Mouse (Mus musculus): ENCODE measurements around the gene Nos1ap. TPM values are rescaled to one million over a fixed set of nuclear protein-coding genes. Genes with fewer than 3 reads are reported as not detected.

Nos1ap gene
- total RNA-seq, 1 experiment from 2014 or later, result 3.3 TPM

DNA sequence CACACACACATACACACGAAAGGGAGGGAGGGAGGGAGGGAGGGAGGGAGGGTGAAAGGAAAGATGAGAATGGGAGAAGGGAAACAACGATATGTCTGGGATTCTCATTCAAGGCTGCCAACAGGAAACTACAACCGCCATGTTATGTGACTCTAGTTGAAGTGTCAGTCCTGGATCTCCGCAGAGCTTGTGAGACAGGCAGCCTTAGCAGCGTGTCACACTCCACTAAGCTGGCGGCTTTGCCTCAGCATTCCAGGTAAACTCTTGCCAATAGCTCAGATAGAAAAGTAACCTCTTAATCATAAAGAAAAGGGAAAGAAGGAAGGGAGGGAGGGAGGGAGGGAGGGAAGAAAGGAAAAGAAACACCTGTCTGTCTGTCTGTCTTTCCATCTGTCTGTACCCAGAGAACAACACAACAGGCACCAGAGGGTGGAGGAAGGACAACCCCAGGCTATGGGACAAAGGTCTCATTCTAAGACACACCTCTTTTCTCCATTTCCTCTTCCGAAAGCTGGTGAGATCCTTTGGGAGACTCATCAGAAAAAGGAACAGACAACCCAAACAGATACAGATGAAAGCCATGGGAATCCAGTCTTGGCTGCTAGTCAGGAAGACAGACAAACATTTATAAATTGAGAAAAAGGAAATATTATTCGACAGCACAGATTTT, 107.3 kb downstream of the Nos1ap start:
- ATAC-seq (ENCODE audit: extremely low read depth, insufficient number of reproducible peaks, low FRiP score, poor library complexity, severe bottlenecking), result no peak

DNA sequence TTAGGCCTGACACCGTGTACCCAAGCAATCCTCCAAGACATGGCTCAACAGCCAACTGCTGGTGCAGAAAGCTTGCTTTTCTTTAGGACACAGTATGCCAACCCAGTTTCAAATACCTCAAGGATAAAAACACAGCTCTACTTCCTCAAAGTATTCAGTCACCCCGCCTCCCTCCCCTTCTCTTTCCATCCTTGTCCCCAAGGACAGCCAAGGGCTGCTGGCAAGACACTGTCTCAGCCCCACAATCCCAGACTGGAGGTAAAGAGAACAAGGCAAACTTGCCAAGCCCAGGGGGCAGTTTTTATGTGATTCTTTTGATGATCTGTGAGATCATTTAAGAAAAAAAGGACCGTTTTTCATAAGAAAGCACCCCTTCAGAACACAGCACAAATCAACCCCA, 108.6 kb downstream of the Nos1ap start:
- ATAC-seq (ENCODE audit: extremely low read depth, insufficient number of reproducible peaks, low FRiP score, poor library complexity, severe bottlenecking), result no peak

DNA sequence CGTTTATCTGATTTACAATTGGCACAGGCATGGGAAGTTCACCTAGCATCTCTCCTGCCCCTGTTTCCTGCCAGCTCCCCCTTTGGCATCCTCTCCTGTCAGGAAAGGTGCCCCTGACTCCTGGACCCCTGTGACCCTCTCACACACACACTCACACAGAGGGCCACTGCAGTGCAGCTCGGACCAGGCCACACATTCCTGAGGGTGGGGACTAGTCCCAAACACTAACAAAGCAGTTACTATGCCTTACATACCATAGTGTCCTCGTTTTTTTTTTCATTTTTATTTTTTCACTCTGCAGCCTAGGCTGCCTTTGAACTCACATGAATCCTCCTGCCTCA, 110.2 kb downstream of the Nos1ap start:
- ATAC-seq (ENCODE audit: extremely low read depth, insufficient number of reproducible peaks, low FRiP score, poor library complexity, severe bottlenecking), result no peak

DNA sequence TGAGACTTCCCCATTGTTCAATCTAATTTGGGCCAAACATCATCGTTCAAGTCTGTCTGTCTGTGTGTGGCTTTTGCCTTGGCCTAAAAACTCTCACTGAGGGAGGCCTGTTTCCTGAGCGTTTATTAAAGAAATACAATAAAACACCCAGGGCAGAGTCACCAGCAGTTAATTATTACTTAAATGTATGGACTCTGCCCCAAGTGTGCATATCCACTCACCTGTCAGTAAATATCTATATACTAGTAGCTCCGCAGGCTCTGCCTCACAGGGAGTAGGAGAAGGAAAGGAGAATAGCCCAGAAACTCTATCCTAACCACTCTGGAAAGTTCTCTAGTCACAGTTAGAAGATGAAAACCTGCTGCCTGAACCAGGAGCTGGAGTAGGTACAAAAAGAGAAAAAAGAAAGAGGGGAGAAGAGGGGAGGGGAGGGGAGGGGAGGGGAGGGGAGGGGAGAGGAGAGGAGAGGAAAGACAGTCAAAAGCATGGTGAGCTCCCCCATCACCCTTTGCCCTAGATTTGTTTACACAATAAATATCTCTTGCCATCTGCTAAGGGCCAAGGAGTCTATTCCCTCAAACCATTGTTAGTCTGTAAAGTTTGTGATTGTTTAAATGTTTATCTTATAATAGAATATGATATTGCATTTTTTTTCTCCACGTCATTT, 110.7 kb downstream of the Nos1ap start:
- no peak for ATAC-seq (ENCODE audit: extremely low read depth, insufficient number of reproducible peaks, low FRiP score, poor library complexity, severe bottlenecking)

DNA sequence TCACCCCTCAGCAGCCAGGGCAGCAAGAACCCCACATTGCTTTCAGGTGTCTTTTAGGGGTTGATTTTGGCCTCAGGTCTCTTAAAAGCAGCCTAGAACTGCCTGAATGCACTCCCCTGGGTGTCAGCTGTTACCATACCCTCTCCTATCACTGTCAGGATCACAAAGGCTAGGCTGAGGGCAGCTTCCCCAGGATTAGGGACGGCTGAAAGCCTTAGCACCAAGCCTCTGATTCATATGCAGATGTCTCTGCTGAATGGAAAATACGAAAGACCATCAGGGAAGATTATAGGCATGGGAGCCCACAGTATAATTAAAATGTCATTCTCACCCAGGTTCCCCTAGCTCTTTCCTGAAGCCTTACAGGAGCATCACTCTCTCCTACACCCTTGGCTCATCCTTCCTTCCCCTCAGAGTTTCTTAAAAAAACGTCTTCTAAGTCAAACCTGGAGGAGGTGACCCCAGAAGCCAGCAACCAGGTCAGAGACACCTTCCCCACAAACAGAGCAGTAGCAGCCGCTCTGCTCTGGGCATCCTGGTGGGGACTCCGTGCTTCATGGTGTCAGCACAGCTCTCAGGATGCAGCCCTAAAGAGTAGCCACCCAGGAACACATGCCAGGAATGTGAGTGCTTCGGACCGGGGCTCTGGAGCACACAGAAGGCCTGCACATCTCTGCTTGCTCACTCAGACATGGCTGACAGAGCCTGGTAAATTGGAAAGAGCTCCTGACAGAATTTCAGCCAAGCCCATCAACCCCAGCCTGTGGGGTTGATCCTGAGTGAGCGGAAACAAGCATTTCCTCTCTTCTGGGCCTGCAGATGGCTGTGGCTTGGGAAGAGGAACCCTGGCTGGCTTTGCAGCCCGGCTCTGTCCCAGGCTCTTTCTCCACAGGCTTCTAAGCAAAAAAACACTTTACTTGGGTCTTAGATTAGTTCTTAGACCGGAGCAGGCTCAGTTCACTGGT, 111.7 kb downstream of the Nos1ap start:
- ATAC-seq (ENCODE audit: extremely low read depth, insufficient number of reproducible peaks, low FRiP score, poor library complexity, severe bottlenecking), result no peak

DNA sequence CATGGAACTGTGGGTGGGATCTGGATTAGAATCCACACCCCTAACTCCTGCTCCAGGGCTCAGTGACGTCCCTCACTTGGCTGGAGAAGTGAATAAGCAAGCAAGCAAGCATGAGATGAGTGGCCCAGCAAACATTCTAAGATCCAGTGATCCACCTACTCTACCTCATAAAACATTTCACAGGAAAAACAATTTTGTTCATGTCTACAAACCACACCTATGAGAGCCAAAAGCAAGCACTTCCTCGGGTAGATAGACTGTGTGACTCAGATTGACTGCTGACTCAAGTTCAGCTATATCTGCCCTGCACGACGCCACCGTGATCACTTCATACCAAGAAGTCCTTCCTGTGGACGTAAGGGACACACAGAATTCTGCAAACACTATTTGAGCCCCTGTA, 116.2 kb downstream of the Nos1ap start:
- ATAC-seq (ENCODE audit: extremely low read depth, insufficient number of reproducible peaks, low FRiP score, poor library complexity, severe bottlenecking), result no peak

DNA sequence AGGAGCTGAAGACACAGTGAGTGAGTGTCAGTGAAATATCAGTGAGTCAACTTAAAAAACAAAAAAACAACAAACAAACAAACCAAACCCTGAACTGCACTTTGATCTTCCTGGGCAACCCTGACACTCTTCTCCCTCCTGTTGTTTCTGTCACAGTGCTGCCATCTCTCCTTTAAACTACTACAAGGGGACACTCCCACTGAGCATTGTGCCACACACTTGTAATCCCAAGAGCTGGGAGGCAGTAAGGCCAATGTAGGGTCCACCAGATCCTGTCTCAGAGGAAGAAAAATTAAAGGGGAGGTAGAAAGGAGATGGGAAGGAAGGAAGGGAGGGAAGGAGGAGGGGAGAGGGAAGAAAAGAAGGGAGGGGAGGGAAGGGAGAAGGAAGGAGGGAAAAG, 116.8 kb downstream of the Nos1ap start:
- no peak for ATAC-seq (ENCODE audit: extremely low read depth, insufficient number of reproducible peaks, low FRiP score, poor library complexity, severe bottlenecking)

DNA sequence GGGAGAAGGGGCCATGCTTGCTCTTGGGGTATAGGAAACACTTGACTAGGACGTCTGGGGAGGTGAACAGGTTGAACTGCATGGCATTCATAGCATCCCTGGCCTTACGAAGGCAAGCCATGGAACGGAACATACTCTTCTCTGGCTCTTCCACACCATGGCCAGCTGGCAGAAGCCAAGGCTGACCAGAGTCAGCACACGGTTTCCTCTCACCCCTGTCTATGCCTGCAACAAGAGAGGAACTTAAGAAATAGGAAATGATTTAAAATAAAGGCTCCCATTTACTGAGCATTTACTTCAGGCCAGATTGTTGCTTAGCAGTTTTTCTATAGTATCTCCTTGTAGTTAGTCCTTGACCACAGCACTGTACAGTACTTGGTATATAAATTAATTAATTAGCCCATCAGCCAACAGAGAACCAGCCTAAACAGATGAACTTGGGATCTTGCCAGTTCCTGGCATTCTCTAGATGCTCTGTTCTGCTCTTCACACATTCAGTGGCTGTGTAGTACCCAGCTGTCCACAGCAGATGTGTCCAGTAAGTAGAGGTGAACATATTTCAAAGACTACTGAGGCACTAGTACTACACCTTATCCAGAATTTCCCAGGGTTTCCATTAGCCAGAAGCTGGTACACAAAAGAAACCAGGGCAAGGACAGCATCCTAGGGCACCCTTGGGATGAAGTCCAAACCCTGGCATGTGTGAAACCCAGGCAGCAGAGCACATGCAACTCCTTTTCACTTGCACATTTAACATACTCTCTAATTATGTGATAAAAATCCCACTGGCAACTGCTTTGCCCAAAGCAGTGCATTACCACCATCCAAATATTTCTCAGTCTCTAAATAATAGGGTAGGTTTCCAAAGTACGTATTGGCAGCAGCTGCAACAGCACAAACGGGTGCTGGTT, 123.3 kb downstream of the Nos1ap start:
- no peak for ATAC-seq (ENCODE audit: extremely low read depth, insufficient number of reproducible peaks, low FRiP score, poor library complexity, severe bottlenecking)

DNA sequence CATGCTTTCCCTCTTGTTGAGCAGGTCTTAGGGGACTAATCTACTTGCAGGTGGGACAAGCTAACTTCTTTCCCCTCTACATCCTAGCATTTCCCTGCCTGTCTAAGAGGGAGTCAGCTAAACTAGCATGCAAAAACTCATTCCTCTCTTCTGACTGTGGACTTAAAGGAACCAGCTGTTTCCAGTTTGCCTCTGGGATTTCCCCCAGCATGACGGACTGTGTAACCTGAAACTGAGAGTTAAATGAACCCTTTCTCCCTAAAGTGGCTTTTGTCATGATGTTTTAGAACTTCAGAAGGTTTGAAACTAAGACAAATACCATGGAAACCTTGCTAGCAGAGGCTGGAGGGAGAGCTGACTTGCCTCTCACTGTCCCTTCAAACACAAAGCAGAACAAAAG, 127.5 kb downstream of the Nos1ap start:
- ATAC-seq (ENCODE audit: extremely low read depth, insufficient number of reproducible peaks, low FRiP score, poor library complexity, severe bottlenecking), result no peak

DNA sequence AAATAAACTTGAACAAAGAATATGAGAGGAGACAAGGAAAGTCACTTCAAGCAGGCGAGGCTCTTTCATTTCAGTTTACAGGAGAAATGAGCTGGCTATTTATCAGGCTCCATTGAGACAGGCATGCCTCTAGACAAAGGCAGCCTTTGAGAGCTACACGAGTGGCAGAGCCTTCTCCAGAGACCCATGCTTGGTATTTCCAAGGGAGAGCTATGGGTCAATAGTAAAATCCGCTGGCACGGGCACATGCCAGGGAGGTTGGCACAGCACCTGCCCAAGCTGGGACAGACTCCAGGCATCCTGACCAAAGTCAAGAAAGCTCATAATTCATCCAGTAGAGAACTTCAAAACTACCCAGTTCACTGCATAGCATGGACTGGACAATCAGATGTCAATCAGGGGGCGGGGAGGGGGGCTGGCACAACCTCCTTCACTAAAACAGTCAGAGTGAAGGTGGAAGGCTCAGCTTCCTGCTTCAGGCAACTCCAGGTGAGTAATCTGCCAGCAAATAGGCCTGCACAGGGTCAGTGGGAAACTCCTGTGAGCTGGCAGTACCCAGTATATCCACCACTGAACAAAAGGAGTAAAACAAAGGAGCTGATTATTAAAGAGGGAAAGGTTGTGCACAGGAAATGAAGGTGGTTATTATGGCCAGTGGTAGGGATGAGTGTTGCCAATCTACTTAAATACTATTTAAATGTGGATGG, 129.6 kb downstream of the Nos1ap start:
- no peak for ATAC-seq (ENCODE audit: extremely low read depth, insufficient number of reproducible peaks, low FRiP score, poor library complexity, severe bottlenecking)

DNA sequence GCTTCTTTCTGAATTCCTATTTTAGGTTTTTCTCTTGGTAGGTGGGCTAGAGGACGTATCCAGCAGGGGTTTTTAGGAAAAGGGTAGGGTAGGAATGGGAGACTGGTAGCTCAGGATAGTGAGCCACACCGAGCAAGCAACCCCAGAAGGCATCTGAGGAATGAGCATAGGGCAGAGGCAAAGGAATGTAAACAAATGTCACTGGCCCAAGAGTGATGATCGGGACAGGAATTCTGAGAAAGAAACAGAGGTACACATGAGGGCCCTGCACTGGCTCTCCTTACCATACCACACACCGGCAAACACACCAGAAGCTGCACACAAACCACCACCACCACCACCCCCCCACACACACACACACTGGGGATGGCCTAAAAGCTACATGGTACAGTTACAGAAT, 132.0 kb downstream of the Nos1ap start:
- no peak for ATAC-seq (ENCODE audit: extremely low read depth, insufficient number of reproducible peaks, low FRiP score, poor library complexity, severe bottlenecking)

DNA sequence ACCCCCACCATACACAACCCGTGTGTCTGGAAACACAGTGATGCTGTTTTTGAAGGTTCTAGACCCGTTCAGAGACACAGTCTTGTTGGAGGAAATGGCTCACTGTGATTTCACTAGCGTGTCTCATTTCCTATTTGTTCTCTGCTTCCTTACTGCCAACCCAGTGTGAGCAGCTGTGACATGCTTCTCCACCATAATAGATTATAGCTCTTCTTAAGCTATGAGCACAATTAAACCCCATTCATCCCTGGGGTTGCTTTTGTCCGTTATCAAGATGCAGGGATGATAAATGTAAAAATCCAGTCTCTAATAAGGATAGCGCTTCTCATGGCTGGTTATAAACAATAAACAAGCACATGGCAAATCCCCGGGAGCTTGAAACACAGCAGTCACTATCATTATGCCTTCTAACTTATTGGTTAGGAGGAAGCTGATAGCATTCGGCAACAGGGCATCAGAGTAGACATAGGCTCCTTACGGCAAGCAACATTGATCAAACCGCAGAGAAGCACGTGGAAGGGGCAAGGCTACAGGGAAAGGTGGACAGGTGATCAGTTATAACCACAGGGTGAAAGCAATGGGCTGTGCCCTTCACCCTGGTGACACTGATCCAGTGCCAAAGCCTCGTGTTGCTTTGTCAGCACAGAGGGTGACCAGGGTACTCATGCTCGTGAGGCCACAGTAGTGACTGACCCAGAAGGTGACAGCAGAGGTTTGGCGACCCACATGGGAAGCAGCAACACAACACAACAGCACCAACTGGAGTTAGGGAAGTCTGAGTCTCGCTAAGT, 133.6 kb downstream of the Nos1ap start:
- no peak for ATAC-seq (ENCODE audit: extremely low read depth, insufficient number of reproducible peaks, low FRiP score, poor library complexity, severe bottlenecking)

DNA sequence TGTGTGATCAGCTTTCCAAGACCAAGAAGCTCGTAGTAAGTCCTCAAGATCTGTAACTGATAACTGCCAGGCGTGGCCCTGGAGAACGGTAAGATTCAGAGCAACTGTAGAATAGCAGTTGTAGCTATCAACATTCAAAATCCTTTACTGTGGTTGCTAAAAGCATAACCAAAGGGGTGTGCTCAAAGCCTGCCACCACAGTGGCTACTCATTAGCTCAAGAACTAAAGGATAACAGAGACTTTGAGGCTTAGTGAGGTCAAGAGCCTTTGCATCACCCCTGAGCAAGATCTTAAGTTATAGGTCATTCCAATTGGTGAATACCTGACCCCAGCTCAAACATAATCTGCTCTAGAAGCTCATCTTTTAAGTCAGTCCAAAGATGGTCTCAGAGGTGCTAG, 134.3 kb downstream of the Nos1ap start:
- no peak for ATAC-seq (ENCODE audit: extremely low read depth, insufficient number of reproducible peaks, low FRiP score, poor library complexity, severe bottlenecking)

DNA sequence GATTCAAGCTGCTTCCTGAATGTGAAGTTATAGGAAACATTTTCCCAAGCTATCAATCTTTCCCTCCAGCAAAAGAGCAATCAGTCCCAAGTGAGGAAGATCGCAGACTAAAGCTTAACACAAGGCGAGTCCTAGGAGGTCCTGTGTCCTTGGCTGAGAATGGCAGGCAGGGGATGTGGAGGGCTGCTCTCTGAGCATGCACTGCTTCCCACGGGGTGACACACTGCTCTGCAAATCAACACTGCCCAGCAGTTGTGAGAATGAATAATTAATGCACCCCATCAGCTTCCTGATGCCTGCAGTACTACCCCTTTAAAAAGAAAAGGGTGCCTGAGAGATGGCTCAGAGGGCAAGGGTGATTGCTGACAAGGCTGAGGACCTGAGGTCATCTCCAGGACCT, 136.2 kb downstream of the Nos1ap start:
- ATAC-seq (ENCODE audit: extremely low read depth, insufficient number of reproducible peaks, low FRiP score, poor library complexity, severe bottlenecking), result no peak

DNA sequence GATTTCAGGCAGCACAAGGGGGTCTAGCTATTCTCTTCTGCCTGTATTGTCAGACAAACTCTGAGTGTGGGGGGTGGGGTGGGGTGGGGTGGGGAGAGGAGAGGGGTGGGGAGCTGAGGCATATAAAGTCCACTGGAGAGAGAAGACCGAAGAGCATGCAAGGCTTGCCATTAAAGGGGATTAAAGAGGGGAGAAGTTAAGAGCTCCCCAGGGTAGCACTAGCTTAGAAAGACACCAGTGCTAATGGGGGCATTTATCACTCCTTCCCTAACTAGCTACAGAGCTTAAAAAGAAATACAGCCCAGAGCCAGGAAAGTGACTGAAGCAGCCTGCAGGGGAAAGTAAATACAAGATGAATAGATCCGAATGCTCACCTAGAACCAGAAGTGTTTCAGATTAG, 141.4 kb downstream of the Nos1ap start:
- no peak for ATAC-seq (ENCODE audit: extremely low read depth, insufficient number of reproducible peaks, low FRiP score, poor library complexity, severe bottlenecking)

DNA sequence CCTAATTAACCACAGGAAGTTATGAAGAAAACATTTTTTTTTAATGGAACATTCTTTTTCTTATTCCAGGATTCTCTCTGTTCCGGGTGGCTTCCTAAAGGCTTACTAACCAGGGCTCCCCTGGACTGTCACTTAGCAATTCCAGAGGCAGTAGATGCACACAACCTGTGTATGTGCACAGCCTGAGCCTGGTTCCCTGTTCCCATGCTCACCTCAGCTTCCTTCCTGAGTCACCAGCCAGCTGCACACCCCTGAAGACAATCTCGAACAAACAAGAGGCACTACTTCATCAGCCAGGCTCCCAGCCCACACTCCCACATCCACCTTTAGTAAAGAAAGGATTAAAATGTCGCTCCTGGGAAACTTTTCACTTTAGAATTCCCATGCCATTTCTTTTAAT, 144.2 kb downstream of the Nos1ap start:
- ATAC-seq (ENCODE audit: extremely low read depth, insufficient number of reproducible peaks, low FRiP score, poor library complexity, severe bottlenecking), result no peak

DNA sequence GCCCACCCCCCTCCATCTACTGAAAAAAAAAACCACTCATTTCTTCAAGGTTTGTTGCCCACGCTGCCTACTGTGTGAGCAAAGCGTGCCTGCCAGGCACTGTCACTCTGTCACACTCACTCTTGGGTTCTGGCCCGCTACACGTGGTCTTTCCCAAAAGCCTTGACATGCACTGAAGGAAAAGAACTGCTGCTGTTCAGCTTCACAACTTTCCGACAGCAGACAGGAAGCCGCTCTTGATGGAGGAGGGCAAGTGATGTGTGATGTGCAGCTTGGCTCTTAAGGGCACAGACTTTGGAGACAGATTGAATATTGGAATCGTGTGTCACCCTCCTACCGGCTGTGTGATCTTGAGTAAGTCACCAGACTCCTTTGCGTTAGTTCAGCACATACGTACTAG, 149.3 kb downstream of the Nos1ap start:
- ATAC-seq (ENCODE audit: extremely low read depth, insufficient number of reproducible peaks, low FRiP score, poor library complexity, severe bottlenecking), result no peak
